13 mouse cellular contexts compared by ENCODE assay signal in genomic region chr17:26490910-26491309, GRCm38 (mm10).
DNase-seq lines count a peak whose midpoint lies in the region; ATAC-seq lines count a peak whose summit lies in the region.
"Had no signal": no experiment of that assay in that cellular context is flagged by ENCODE, and none has a peak within 500 bp of the region (broad histone marks: within the 10 kb centered on the region; RNA-seq: fewer than 3 reads in every experiment).

No protein-coding gene starts in this region.

- peak; percentile 50 for DNase-seq in adrenal gland, adult 2 months
- no peak for DNase-seq in adrenal gland, postnatal 36 days
- DNase-seq in kidney, adult 9 months: peak; percentile 50
- no peak for DNase-seq in kidney, postnatal 4 days
- no peak for DNase-seq in urinary bladder, adult 18-20 months (ENCODE audit: low spot score in 2 of 2)
- DNase-seq: layer of hippocampus, postnatal 36 days; thymus, postnatal 36 days had no signal

- peak overlapping the region; percentile 36 for H3K9ac ChIP-seq in heart, embryonic 16.5 days (ENCODE audit: low read length)
- H3K9ac ChIP-seq in stomach, embryonic 16.5 days (ENCODE audit: low read length): no peak overlapping the region

- peak overlapping the region; percentile 92 for H3K27ac ChIP-seq in heart, embryonic 16.5 days (ENCODE audit: low read length)
- H3K27ac ChIP-seq in stomach, embryonic 16.5 days (ENCODE audit: low read length): no peak overlapping the region

- no peaks in the 10 kb centered on the region for H3K36me3 ChIP-seq in heart, embryonic 16.5 days (ENCODE audit: control insufficient read depth, insufficient read depth)
- H3K36me3 ChIP-seq in stomach, embryonic 16.5 days (ENCODE audit: control insufficient read depth, insufficient read depth, low read length): no peaks in the 10 kb centered on the region

- peaks cover 46% of the 10 kb centered on the region for H3K4me1 ChIP-seq in heart, embryonic 16.5 days (ENCODE audit: control insufficient read depth, insufficient read depth, low read length)
- peaks cover 6% of the 10 kb centered on the region; the same call in 1 of the 2 replicates for H3K4me1 ChIP-seq in stomach, embryonic 16.5 days (ENCODE audit: control insufficient read depth, insufficient read depth, low read length)

- ATAC-seq in heart, embryonic 16.5 days (replicated peaks; ENCODE audit: extremely low read depth, insufficient read depth, low FRiP score): peak; percentile 77
- ATAC-seq in stomach, embryonic 16.5 days (ENCODE audit: insufficient read depth, low FRiP score): peak; percentile 17; the same call in 1 of the 2 replicates
- no peak for ATAC-seq in monocyte, adult 5-6 weeks (replicated peaks; ENCODE audit: insufficient number of reproducible peaks, low FRiP score, low TSS enrichment, poor library complexity, severe bottlenecking)
- ATAC-seq: inflammation-experienced regulatory T-cells, adult 6 months had no signal

- H3K4me3 ChIP-seq in heart, embryonic 16.5 days (ENCODE audit: low read length): no peak overlapping the region
- no peak overlapping the region for H3K4me3 ChIP-seq in stomach, embryonic 16.5 days (replicated peaks; ENCODE audit: low read length)
- H3K4me3 ChIP-seq: myocyte had no signal

- no peaks in the 10 kb centered on the region for H3K27me3 ChIP-seq in heart, embryonic 16.5 days (ENCODE audit: control insufficient read depth, insufficient read depth, low read length)
- no peaks in the 10 kb centered on the region for H3K27me3 ChIP-seq in stomach, embryonic 16.5 days (ENCODE audit: control insufficient read depth, insufficient read depth, low read length)

- H3K4me2 ChIP-seq in heart, embryonic 16.5 days (ENCODE audit: low read depth, low read length): no peak overlapping the region
- H3K4me2 ChIP-seq in stomach, embryonic 16.5 days (ENCODE audit: low read depth, low read length): no peak overlapping the region
- H3K4me2 ChIP-seq: liver, embryonic 11.5 days had no signal

- WGBS in heart, embryonic 16.5 days: 19% methylated on average over 2 of the region's 2 CpGs
- 54% methylated on average over 2 of the region's 2 CpGs for WGBS in stomach, embryonic 16.5 days

- H3K9me3 ChIP-seq in heart, embryonic 16.5 days (replicated peaks; ENCODE audit: control insufficient read depth, low read length): peaks cover 16% of the 10 kb centered on the region
- peaks cover 7% of the 10 kb centered on the region for H3K9me3 ChIP-seq in stomach, embryonic 16.5 days (replicated peaks; ENCODE audit: control insufficient read depth, low read length)

Comparison
In these comparisons a context has a peak if more than half of its experiments do, and no peak if none do; other contexts are left out.
1. DNase-seq: peak in adrenal gland, adult 2 months (single experiment) and kidney, adult 9 months (single experiment); none in adrenal gland, postnatal 36 days (0 of 2), kidney, postnatal 4 days (0 of 2) and urinary bladder, adult 18-20 months (0 of 2).